ENCODE assay signal across 20 mouse cellular contexts in the genomic region with DNA sequence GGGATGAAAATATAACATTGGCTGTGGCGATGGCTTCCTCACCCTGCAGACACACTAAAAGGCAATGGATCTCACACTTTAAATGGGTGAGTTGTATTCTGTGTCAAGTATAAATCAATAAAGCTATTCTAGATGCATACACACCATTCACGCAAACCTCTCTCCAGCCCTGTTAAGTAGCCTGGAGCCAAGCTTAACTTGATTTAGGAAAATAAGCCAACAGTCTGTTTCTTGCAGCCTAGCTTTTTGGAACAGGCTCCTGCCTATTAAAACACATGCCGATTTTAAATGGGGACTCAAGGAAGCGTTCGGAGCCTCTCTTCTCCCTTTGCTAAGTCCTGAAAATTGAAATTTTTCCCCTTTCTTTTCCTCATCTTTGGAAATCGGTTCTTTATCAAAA.
DNase-seq lines count a peak whose midpoint lies in the region; ATAC-seq and TF ChIP-seq lines count a peak whose summit lies in the region.
"Had no signal": no experiment of that assay in that cellular context is flagged by ENCODE, and none has a peak within 500 bp of the region (broad histone marks: within the 10 kb centered on the region; RNA-seq: fewer than 3 reads in every experiment).

No protein-coding gene starts in this region.

- no peaks in the 10 kb centered on the region for H3K27me3 ChIP-seq in forebrain, embryonic 13.5 days
- H3K27me3 ChIP-seq in forebrain, embryonic 10.5 days (ENCODE audit: poor library complexity, severe bottlenecking): no peaks in the 10 kb centered on the region
- no peaks in the 10 kb centered on the region for H3K27me3 ChIP-seq in hindbrain, postnatal 0 days (ENCODE audit: insufficient read depth, low read length)
- H3K27me3 ChIP-seq in hindbrain, embryonic 13.5 days: no peaks in the 10 kb centered on the region
- H3K27me3 ChIP-seq in neural tube, embryonic 14.5 days (ENCODE audit: control insufficient read depth, insufficient read depth, low read length): no peaks in the 10 kb centered on the region
- H3K27me3 ChIP-seq: embryonic facial prominence, embryonic 13.5 days; liver, embryonic 13.5 days had no signal

- no peaks in the 10 kb centered on the region for H3K9me3 ChIP-seq in forebrain, embryonic 13.5 days (replicated peaks)
- no peaks in the 10 kb centered on the region for H3K9me3 ChIP-seq in forebrain, embryonic 10.5 days
- H3K9me3 ChIP-seq in hindbrain, postnatal 0 days (ENCODE audit: low read length): no peaks in the 10 kb centered on the region
- no peaks in the 10 kb centered on the region for H3K9me3 ChIP-seq in hindbrain, embryonic 13.5 days
- H3K9me3 ChIP-seq in neural tube, embryonic 14.5 days (ENCODE audit: control insufficient read depth, low read length): no peaks in the 10 kb centered on the region
- H3K9me3 ChIP-seq: embryonic facial prominence, embryonic 13.5 days; heart, embryonic 10.5 days; liver, embryonic 13.5 days had no signal

- H3K4me3 ChIP-seq in forebrain, embryonic 13.5 days: no peak overlapping the region
- H3K4me3 ChIP-seq in forebrain, embryonic 10.5 days: no peak overlapping the region
- no peak overlapping the region for H3K4me3 ChIP-seq in hindbrain, postnatal 0 days (ENCODE audit: low read length)
- H3K4me3 ChIP-seq in hindbrain, embryonic 13.5 days: no peak overlapping the region
- no peak overlapping the region for H3K4me3 ChIP-seq in neural tube, embryonic 14.5 days (ENCODE audit: low read depth, low read length)
- H3K4me3 ChIP-seq: embryonic facial prominence, embryonic 13.5 days; erythroblast, embryonic 14.5 days; heart, embryonic 10.5 days; liver, embryonic 13.5 days had no signal

- no peak overlapping the region for H3K27ac ChIP-seq in forebrain, embryonic 13.5 days
- H3K27ac ChIP-seq in forebrain, embryonic 10.5 days: no peak overlapping the region
- peak overlapping the region; percentile 54; the same call in 1 of the 2 replicates for H3K27ac ChIP-seq in hindbrain, postnatal 0 days
- H3K27ac ChIP-seq in hindbrain, embryonic 13.5 days: no peak overlapping the region
- 0 out of 2 replicates have a peak overlapping the region, but pooled peaks have one; percentile 2 for H3K27ac ChIP-seq in neural tube, embryonic 14.5 days (ENCODE audit: low read depth, low read length)
- H3K27ac ChIP-seq: embryonic facial prominence, embryonic 13.5 days; heart, embryonic 10.5 days; liver, embryonic 13.5 days; stomach, postnatal 0 days had no signal

- no peaks in the 10 kb centered on the region for H3K36me3 ChIP-seq in forebrain, embryonic 13.5 days (ENCODE audit: poor library complexity, severe bottlenecking)
- no peaks in the 10 kb centered on the region for H3K36me3 ChIP-seq in forebrain, embryonic 10.5 days (replicated peaks)
- H3K36me3 ChIP-seq in hindbrain, postnatal 0 days (ENCODE audit: insufficient read depth, low read length): no peaks in the 10 kb centered on the region
- no peaks in the 10 kb centered on the region for H3K36me3 ChIP-seq in hindbrain, embryonic 13.5 days
- no peaks in the 10 kb centered on the region for H3K36me3 ChIP-seq in neural tube, embryonic 14.5 days (ENCODE audit: control insufficient read depth, insufficient read depth, low read length)
- H3K36me3 ChIP-seq: embryonic facial prominence, embryonic 13.5 days; heart, embryonic 10.5 days; liver, embryonic 13.5 days had no signal

- DNase-seq in forebrain, embryonic 10.5 days (ENCODE audit: extremely low spot score, low spot score): no peak
- DNase-seq in hindbrain, postnatal 0 days (ENCODE audit: low spot score): peak; percentile 38
- no peak for DNase-seq in neural tube, embryonic 10.5 days (ENCODE audit: extremely low spot score, low spot score)
- DNase-seq in kidney, adult 8-10 months: no peak
- DNase-seq in kidney, adult 9 months: no peak
- DNase-seq: kidney, adult 2 months; kidney, postnatal 25 days; liver, embryonic 13.5 days; lung, adult 2 months; lung, postnatal 14 days; thymus, adult 2 months; thymus, postnatal 4 days had no signal

- H3K4me2 ChIP-seq in forebrain, embryonic 13.5 days: no peak overlapping the region
- H3K4me2 ChIP-seq in hindbrain, postnatal 0 days (ENCODE audit: low read depth, low read length): no peak overlapping the region
- no peak overlapping the region for H3K4me2 ChIP-seq in hindbrain, embryonic 13.5 days
- H3K4me2 ChIP-seq in neural tube, embryonic 14.5 days (ENCODE audit: low read depth, low read length): no peak overlapping the region
- H3K4me2 ChIP-seq: embryonic facial prominence, embryonic 13.5 days; liver, embryonic 13.5 days had no signal

- H3K9ac ChIP-seq in forebrain, embryonic 13.5 days: no peak overlapping the region
- no peak overlapping the region for H3K9ac ChIP-seq in hindbrain, postnatal 0 days (replicated peaks; ENCODE audit: low read length)
- H3K9ac ChIP-seq in hindbrain, embryonic 13.5 days: no peak overlapping the region
- H3K9ac ChIP-seq in neural tube, embryonic 14.5 days (replicated peaks; ENCODE audit: low read depth, low read length): no peak overlapping the region
- H3K9ac ChIP-seq: embryonic facial prominence, embryonic 13.5 days; liver, embryonic 13.5 days had no signal

- peak; percentile 19; the same call in 1 of the 2 replicates for ATAC-seq in forebrain, embryonic 13.5 days
- no peak for ATAC-seq in hindbrain, postnatal 0 days
- no peak for ATAC-seq in hindbrain, embryonic 13.5 days (ENCODE audit: low FRiP score)
- no peak for ATAC-seq in neural tube, embryonic 14.5 days (ENCODE audit: low read depth)
- ATAC-seq: Patski had no signal

- TF ChIP-seq CTCF in hindbrain, postnatal 0 days (IDR thresholded peaks at IDR 0.05; ENCODE audit: low read depth): no peak

- 89% methylated on average over 6 of the region's 6 CpGs for WGBS in forebrain, embryonic 13.5 days
- WGBS in forebrain, embryonic 10.5 days: 87% methylated on average over 6 of the region's 6 CpGs
- 57% methylated on average over 6 of the region's 6 CpGs for WGBS in hindbrain, postnatal 0 days
- 87% methylated on average over 6 of the region's 6 CpGs for WGBS in hindbrain, embryonic 13.5 days
- 77% methylated on average over 6 of the region's 6 CpGs for WGBS in neural tube, embryonic 14.5 days

- peaks cover 12% of the 10 kb centered on the region; the same call in 1 of the 2 replicates for H3K4me1 ChIP-seq in forebrain, embryonic 13.5 days
- H3K4me1 ChIP-seq in forebrain, embryonic 10.5 days: no peaks in the 10 kb centered on the region
- H3K4me1 ChIP-seq in hindbrain, postnatal 0 days (ENCODE audit: insufficient read depth, low read length): peaks cover 16% of the 10 kb centered on the region
- peaks cover 20% of the 10 kb centered on the region for H3K4me1 ChIP-seq in hindbrain, embryonic 13.5 days (replicated peaks)
- peaks cover 8% of the 10 kb centered on the region; the same call in 1 of the 2 replicates for H3K4me1 ChIP-seq in neural tube, embryonic 14.5 days (ENCODE audit: control insufficient read depth, insufficient read depth, low read length)
- H3K4me1 ChIP-seq: heart, embryonic 10.5 days; liver, embryonic 13.5 days had no signal

Comparison
In these comparisons a context has a peak if more than half of its experiments do, and no peak if none do; other contexts are left out.
1. H3K27ac ChIP-seq: peak in hindbrain, postnatal 0 days (single experiment) and neural tube, embryonic 14.5 days (single experiment); none in forebrain, embryonic 13.5 days (single experiment), forebrain, embryonic 10.5 days (single experiment) and hindbrain, embryonic 13.5 days (single experiment).